Mouse (Mus musculus) left cerebral cortex, adult 18-20 months (tissue): ENCODE measurements around the gene Sox5. TPM values are rescaled to one million over a fixed set of nuclear protein-coding genes. Genes with fewer than 3 reads are reported as not detected.
A peak's percentile ranks its signal among the peaks of the same experiment; 100 is the strongest.

Experiments
- DNase-seq, 2 experiments: peaks; one replicate each; pipeline ENCODE4 v3.0.0; 2021 to 2022; ENCODE audit warnings: low spot score in 2 of 2, mixed read lengths in 1 of 2
- total RNA-seq, 2 experiments: library from RNA; stranded (reverse); gene quantifications; 2 replicates each; pipeline ENCODE4 v1.2.3; 2021

Gene Sox5
- total RNA-seq, 2 experiments from 2014 or later: 49.5 to 54.4 TPM

GRCm38 (mm10) chr6:144663516-144664074, 118.2 kb downstream of the Sox5 start:
- DNase-seq: no peak

DNA sequence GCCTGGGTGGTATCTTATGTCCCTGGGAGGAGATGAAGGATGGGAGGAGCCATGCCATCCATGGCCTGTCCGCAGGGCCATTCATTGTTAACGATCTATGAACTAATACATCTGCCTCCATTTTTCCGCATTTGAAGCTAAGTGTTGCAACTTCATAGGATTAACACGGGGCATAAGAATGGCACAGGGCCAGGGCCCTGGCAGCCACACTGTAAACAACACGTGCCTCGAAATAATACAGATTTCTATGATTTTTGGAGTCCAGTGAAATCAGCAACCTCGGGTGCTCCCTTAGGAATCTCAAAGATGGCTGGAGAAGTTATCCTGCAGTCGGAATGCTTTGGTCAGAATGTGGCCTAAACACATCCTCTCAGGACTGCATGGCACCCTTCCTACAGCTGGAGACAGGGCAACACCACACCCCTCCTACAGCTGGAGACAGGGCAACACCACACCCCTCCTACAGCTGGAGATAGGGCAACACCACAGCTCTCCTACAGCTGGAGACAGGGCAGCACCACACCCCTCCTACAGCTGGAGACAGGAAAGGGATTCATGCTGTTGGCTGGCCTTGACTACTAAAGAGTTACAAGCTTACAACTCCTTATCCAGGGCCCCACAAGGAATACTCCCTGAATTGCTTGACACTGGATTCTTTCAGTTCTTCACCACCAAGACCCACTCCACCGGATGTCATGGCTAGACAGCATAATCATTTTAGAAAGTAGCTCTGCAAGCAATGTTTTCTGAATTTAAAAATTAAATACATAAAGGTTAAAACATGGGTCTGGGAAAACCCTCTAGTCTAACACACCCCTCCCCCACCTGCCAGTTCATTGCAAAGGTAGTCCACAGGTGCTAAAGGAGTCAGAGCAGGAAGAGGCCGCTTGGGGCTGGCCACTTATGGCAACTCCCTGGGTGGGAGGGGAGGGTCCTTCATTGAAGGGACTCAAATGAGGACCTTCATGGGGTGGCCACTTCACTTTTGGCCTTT, 122.4 kb downstream of the Sox5 start:
- DNase-seq: no peak

DNA sequence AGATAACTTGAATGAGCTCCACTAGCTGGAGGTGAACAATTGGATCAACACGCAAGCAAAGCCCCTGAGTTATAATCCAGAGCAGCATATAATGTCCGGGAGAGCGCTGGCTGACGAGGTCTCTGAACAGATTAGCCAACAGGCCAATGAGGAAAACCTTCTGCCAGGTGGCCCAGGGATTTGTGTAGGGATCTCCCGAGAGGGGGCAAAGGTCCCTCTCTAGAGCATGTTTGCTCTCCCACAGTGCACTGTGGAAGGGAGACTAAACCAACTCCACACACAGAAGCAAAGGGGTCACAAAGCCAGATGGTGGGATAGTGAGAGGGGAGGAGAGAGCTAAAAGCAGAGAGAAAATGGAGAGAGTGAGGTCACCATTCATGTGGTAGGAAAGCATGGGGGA, 128.9 kb downstream of the Sox5 start:
- DNase-seq: no peak

DNA sequence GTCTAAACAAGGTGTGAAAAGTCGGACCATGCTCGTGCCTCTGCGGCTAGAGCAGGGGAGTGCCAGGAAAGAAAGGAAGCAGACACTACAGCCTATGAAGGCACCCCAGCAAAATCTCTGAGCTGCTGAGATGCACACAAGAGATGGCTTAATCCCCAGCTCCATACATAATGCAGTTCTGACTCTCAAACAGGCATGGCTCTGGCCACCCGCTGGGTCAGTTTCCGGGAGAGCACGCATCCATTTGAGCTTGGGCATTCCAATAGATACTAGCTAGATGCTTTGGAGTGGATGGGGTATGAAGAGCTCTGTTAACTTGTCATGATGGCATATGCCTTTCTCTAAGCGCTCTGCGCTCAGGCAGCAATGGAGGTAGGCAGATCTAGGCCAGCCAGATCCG, 132.9 kb downstream of the Sox5 start:
- DNase-seq: no peak

GRCm38 (mm10) chr6:144648124-144648591, 133.6 kb downstream of the Sox5 start:
- no peak for DNase-seq

DNA sequence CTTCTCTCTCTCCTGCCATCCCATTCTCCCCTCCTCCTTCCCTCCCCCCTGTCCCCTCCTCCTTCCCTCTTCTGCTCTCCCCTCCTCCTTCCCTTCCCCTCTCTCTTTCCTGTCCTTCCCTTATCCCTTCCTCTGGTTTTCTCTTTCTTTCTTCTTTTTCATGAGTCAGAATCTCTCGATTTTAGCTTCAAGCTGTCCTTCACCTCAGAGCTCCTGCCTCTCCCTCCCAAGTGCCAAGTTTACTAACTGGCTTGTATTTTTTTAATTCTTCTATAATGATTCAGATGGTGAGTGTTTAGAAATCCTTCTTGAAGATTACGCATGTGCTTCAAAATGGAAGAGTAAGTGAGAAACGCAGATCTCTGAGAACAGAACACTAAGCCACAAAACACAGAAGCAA, 135.4 kb downstream of the Sox5 start:
- no peak for DNase-seq

GRCm38 (mm10) chr6:144645796-144646195, 136.0 kb downstream of the Sox5 start:
- DNase-seq: no peak

GRCm38 (mm10) chr6:144644711-144645110, 137.1 kb downstream of the Sox5 start:
- peak in 1 of 2 experiments; percentile 11 for DNase-seq

DNA sequence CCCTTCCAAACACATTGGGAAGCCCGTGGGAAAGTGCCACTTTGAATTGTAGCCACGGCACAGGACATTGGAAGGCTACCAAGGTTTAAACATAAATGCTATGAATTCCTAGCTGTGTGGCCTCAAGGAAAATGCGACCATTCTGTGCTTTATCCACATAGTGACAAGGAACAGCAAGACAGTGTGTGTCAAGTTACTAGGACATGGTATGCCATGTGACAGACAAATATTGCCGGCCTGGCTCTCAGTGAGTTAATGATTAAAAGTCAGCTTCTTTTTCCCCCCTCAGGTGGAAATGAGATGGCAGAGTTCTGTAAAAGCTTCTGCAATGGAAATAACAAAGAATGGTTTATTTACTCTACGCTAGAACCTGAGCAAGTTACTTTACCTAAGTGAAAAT, 138.2 kb downstream of the Sox5 start:
- DNase-seq: no peak

- DNase-seq: no peak
Observed at GRCm38 (mm10) chr6:144641888-144642287, 139.9 kb downstream of the Sox5 start.

GRCm38 (mm10) chr6:144640591-144640990, 141.2 kb downstream of the Sox5 start:
- DNase-seq: no peak

- no peak for DNase-seq
Observed at GRCm38 (mm10) chr6:144638547-144638946, 143.2 kb downstream of the Sox5 start.

- no peak for DNase-seq
Observed at GRCm38 (mm10) chr6:144627539-144628115, 154.2 kb downstream of the Sox5 start.

DNA sequence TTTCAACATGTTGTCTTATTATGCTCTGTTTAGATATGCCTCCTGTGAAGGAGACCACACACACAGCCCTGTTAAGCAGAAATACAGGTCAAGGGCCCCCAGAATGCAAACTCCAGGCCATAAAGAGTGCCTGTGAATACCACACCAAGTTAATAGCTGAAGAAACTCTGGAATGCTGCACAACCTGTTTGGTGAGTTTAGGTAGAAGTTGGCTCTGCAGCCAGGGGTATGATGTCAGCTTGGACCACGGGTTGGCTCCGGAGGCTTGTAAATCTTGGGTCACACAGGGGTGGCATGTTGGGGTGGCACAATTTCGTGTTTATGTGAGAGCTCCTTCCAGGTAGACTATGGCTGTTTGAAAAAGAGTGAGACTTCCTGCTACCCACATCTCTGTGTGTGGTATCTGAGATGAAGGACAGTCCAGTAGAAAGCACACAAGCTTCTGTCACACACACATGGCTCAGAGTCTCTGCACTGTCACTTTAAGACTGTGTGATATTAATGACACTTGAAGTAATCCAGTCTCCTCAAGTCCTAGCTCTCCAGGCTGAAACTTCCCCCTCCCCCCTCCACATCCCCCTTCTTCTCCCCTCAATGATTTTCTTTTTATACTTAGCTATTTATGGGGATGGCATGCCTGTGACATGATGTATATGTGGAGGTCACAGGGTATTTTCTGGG, 160.5 kb downstream of the Sox5 start:
- no peak for DNase-seq

GRCm38 (mm10) chr6:144611383-144611791, 170.4 kb downstream of the Sox5 start:
- no peak for DNase-seq

DNA sequence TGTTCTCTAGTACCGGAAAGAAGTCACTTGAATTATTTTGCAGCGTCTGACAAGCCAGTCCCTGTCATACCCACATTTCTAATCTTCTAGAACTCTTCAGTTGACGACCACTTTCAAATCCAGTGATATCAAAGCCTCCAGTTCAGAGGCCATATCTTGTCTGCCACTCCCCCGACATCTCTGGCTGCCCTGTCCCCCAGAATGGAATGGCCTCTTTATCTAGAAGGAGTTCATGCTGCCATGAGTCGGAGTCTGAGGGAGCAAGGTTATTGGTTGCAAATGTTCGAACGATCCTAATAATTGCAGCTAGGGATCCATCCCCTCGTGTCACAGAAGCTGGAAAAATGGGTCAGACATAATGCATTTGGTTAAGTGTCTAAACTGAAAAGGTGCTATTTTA, 170.9 kb downstream of the Sox5 start:
- DNase-seq: no peak

- DNase-seq: no peak
Observed at GRCm38 (mm10) chr6:144602883-144603282, 178.9 kb downstream of the Sox5 start.

- no peak for DNase-seq
Observed at GRCm38 (mm10) chr6:144600351-144600750, 181.4 kb downstream of the Sox5 start.

- no peak for DNase-seq
Observed at GRCm38 (mm10) chr6:144598324-144598973, 183.3 kb downstream of the Sox5 start.

- DNase-seq: peak in 1 of 2 experiments; percentile 6
Observed at GRCm38 (mm10) chr6:144596536-144597210, 185.1 kb downstream of the Sox5 start.
